Mouse (Mus musculus) midbrain, embryonic 11.5 days (tissue): ENCODE results near the gene Slc7a4. TPM values are rescaled to one million over a fixed set of nuclear protein-coding genes. Genes with fewer than 3 reads are reported as not detected.

Experiments used
- polyA plus RNA-seq: library from polyadenylated mRNA; unstranded; fragments of >200 nt; fragmentation: Nextera tagmentation; extraction: Ambion mirVana; gene quantifications from 2 replicates; pipeline ENCODE4 v1.2.1, GENCODE M21; 2014

Gene Slc7a4
- polyA plus RNA-seq, 1 experiment from 2014 or later, result 2.0 TPM

Other genes with a start within 250 kb of the Slc7a4 start
- gene Snap29, start 177.2 kb downstream of the Slc7a4 start, polyA plus RNA-seq, result 7.5 and 8.0 TPM in 2 replicates
- 40.1 and 46.1 TPM in 2 replicates for gene Pi4ka, start 176.9 kb downstream of the Slc7a4 start, polyA plus RNA-seq
- gene Crkl, start 131.2 kb downstream of the Slc7a4 start, polyA plus RNA-seq, result 85.5 and 92.2 TPM in 2 replicates
- gene Aifm3, start 93.6 kb downstream of the Slc7a4 start, polyA plus RNA-seq, result 1.4 and 3.0 TPM in 2 replicates
- gene Lztr1, start 74.5 kb downstream of the Slc7a4 start, polyA plus RNA-seq, result 70.5 and 77.2 TPM in 2 replicates
- gene Thap7, start 52.1 kb downstream of the Slc7a4 start, polyA plus RNA-seq, result 46.7 and 47.1 TPM in 2 replicates
- gene Lrrc74b, start 22.0 kb downstream of the Slc7a4 start, polyA plus RNA-seq, result 0.14 and 0.23 TPM in 2 replicates
- 0.41 and 0.86 TPM in 2 replicates for gene P2rx6, start 21.3 kb downstream of the Slc7a4 start, polyA plus RNA-seq
- gene Smpd4, start 36.1 kb upstream of the Slc7a4 start, polyA plus RNA-seq, result 41.1 and 46.5 TPM in 2 replicates
- 4.8 and 5.4 TPM in 2 replicates for gene Ccdc74a, start 63.3 kb upstream of the Slc7a4 start, polyA plus RNA-seq
- gene Med15, start 149.7 kb upstream of the Slc7a4 start, polyA plus RNA-seq, result 28.9 and 29.4 TPM in 2 replicates
- 38.7 and 39.5 TPM in 2 replicates for gene Klhl22, start 176.4 kb upstream of the Slc7a4 start, polyA plus RNA-seq
- gene Scarf2, start 214.1 kb upstream of the Slc7a4 start, polyA plus RNA-seq, result 3.8 and 4.4 TPM in 2 replicates
- gene B830017H08Rik, start 249.9 kb upstream of the Slc7a4 start, polyA plus RNA-seq, result 0.21 and 0.37 TPM in 2 replicates